Mouse (Mus musculus): ENCODE data around the gene Smg9.

Smg9 gene

DNA sequence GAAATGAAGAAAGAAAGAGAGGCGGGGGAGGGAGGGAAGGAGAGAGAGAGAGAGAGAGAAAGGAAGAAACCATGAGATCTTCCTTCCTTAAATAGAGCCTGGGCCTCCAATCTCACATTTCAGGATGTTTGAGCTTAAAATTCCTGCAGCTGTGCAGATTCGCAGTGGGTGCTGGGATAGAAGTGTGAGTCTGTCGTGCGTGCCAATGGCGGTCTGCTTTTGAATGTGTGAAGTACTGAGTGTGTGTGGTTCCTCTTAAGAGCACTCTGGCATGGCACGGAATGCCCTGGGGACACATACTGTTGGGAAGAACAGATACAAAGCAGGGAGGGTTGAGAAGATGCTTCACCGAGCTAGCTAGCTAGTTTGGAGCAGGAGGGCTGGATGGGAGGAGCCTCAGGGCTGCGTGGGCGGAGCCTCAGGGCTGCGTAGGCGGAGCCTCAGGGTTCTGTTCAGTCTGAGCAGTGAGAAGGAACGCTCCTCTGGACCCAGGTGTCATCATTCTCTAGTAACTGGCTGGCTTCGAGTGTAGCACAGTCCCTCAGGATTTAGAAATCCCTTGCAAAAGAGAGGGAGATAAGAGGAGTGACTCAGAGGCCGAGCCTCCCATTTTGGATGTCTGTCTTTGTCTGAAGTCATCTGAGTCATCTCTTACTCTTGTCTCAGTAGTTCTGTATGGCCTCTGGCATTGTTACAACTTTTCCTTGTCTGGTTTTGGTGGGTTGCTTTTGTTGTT, 49.5 kb downstream of the Smg9 start:
- no peak for DNase-seq

DNA sequence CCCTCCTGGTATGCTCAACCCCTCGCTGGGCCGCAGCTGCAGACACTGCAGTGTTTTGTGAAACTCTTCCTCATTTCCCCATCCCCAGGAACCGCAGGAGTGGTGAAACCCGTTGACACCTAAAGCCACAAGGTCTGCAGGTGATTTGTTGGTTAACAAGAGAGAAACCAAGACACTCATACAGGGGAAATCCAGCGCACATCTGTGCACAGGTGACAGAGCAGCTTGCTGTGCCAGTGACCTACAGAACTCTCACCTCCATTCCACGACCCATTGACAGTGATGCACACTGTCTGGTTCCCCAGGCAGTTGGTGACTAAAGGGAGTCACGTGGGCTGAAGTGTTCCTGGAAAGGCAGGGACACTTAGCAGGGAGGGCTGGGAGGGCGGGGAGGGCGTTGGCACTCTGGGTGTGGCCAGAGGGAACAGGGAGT, 51.2 kb downstream of the Smg9 start:
- no peak for DNase-seq

DNA sequence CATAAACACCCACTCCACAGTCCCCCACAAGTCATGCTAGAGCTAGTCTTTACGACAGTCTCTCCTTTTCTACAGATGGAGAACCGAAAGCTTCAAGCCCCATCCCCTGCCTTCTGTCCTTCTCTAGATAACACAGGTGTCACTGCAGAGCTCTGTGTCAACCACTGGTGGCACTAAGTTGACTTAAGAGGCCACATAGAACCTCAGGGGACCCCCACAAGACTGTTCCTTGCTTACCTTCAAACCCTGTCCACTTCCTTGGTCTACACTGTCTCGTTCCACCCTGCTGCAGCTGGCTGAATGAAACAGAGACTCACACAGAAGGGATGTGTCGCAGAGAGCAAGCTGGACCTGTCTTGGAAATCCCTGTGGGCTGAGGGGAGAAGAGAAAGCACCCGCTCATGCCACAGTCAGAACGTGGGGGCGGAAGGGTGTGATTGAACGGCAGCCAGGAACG, 52.5 kb downstream of the Smg9 start, which contains the start of gene Irgc1:
Gene Irgc1 (minus strand): TSS at position 443 of the 457 bp plus-strand sequence.
- DNase-seq, result no peak

DNA sequence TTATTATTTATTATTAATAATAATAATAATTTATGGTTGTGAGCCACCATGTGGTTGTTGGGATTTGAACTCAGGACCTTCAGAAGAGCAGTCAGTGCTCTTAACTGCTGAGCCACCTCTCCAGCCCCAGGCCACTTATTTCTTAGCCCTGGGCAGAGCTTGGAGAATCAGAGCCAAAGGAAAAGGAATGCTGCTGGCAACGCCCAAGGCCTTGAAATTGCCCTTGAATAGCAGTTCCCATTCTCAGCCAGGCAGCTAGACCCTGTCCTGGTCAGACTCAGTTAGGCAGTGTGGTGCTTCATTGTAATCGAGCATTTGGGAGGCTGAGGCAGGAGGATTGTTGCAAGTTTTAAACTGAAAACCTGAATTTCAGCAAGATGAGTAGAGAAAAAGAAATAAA, 54.8 kb downstream of the Smg9 start:
- no peak for DNase-seq

DNA sequence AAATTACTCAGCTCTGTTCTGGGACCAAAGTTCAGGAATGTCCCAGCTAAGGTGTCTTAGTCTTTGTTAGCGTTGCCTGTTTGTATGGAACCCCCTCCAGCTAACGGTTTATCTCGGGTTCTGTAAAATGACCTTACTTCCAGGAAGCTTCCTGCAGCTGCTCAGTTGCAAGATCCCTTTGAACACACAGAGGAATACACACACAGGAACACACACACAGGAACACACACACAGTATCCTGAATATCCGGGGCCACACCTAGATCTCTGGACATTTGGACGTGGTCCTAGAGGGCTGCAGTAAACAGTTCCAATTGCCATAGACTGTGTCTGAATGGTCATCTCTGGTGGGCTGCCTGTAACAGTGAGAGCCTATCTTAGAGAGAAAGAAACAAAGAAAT, 56.3 kb downstream of the Smg9 start:
- DNase-seq, result no peak

DNA sequence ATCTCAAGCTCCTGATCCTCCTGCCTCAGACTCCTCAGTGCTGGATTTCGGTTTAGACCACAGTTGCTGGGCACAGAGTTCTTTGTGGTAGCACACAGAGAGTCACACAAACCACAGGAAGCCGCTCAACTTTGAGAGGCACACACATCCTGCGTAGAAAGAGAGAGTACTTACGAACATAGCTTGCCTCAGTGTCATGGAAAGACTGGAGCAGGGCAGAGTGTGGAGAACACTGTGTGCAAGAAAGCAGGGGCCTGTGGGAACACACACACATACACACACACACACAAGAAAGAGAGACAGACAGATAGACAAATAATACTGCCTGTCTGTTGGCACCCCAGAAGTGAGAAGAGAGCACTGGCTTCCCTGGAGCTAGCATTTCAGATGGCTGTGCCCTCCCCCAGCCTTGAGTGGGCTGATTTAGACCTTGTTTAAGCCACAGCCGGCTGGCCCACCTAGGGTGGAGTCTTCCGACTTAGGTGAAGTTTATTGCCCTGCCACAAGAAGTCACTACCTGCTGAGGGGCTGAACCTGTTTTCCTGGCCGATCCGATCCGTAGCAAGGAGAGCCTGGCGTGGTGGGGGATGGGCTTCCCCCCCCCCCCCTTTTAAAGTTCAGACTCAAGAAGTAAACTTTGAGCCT, 58.4 kb downstream of the Smg9 start:
- DNase-seq, result no peak

DNA sequence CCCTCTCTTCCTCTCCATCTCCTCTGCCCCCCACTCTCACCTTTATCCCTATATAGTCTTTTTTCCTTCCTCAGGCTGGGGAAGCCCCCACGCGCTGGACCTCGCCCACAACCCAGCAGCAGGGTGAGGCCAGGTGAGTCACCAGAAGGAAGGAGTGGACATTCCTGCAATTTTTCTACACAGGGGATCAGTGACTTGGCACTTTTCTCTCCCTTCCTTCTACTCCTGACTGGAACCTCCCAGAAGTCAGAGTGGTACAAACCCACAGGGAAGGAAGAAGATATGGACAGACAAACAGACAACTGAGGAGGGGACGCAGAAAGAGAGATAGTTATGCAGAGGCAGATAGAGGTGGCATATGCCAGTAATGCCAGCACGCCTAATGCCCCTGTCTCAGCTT, 60.0 kb downstream of the Smg9 start:
- no peak for DNase-seq

DNA sequence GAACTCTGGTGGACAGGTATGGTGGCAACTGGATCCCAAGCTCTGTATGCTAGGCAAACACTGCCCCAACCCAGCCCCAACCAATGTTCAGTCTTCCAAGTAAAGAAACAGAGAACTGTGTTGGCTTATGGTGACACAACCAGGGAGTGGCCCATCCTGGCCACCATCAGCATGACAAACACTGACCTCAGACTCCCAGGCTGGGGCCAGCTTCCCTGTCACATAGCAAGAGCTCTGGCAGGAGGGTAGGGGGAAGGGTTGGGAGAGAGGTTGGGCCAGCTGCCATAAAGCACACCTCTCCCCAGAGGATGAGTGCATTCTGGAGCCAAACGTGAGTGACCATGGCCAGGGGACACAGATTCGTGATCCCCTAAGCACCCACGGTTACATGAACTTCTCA, 60.4 kb downstream of the Smg9 start:
- no peak for DNase-seq

DNA sequence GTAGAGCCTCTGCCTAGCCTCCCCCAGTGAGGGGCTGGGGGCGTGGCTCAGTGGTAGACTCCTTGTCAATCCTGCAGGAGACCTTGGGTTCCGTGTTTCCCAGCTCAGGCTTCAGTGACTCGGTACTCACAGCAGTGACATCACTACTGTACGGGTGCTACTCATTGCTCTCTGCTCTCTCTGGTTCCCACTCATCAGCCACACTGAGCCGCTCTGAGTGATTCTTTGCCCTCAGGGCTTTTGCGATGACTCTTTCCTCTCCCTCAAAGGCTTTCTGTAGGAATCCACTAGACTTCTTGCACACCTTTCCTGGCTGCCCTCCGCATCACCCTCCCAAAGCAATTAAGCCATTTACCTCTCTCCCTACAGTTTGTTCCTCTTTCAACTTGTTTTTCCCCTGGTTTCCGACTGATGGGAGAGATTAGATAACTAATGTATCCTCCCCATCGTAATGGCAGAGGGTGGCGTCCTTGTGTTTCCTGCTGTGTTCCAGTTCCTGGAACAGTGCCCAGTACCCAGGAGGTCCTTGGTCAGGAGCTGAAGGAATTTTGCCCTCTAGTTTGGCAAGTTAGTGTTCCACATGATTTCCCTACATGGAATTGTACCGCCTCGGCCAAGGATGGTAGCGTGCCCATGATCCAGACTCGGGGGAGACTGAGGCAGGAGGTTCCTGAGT, 62.1 kb downstream of the Smg9 start:
- no peak for DNase-seq

DNA sequence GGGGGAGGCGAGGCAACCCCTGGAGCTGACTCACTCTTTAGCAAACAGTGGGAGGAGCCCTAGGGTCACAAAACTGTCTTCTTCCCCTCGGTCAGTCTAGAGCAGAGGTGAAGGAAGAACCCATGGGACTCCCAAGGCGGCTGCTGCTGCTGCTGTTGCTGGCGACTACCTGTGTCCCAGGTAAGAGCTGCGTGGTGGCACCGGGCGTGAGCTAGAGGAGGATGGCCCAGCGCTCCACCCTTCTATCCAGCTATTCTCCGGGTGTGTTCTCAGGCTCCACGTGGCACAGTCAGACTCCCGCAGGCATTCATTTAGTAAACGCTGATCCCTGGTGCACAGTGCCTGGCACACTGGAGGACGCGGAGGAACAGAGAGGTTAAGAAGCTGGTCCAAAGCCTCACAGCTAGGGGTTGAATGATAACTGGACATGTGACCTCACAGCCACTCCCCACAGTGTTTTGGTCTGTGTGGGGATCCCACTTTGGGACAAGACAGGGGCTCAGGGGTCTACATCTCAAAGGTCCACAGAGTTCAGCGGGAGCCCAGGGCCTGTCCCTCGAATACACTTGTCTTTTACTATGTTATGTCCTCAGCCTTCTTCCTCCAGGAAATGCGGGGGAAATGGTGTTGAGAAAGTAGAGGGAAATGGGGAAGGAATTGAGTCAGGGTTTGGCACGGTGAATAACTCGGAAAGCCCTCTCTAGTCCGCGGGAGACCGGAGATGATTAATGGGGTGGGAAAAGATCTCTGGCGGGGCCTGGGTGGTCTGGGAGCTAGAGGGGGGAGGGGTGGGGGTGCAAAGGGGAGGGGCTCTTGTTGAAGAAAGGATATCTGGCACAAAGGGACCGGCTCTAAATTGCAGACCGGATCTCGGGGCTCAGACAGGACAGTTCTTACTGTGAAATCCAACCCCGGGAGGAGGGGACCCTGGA, 63.2 kb downstream of the Smg9 start, which contains the start of gene Plaur:
Gene Plaur (plus strand): TSS at position 97 of the 932 bp plus-strand sequence.
- no peak for DNase-seq

DNA sequence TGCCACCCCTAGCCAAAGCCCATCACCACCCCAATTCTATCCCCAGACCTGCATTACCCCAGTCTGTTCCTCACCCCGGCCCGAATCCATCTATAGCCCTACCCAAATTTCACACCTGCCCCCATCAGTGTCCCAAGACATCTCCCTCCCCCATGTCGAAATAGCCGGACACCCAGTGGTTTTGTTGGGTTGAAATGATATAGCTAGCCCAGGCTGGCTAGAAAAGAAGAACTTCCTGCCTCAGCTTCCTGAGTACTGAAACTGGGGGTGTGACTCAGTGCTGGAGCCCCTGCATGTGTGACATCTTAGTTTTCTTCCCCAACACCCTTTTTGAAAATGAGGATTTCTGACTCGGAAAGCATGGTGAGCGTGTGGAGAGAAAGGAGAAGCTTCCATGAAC, 67.4 kb downstream of the Smg9 start:
- DNase-seq, result no peak

DNA sequence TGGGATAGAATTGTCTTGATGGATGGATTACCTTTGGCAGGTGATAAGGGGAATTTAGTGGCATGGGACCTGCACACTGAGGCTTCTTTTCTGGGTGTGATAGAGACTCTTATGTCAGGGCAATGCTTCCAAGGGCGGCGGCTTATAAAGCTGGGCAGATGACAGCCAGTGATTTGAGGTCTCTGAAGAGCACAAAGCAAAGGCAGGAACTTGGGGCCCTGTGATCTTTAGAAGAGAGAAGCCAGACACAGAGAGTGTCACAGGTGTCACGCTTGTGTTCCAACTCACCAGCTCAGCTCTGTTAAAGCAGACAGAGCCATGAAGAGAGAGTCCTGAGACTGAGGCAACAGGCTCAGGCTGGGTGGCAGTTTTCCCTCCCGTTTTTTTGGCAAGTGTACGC, 68.5 kb downstream of the Smg9 start:
- DNase-seq, result no peak

DNA sequence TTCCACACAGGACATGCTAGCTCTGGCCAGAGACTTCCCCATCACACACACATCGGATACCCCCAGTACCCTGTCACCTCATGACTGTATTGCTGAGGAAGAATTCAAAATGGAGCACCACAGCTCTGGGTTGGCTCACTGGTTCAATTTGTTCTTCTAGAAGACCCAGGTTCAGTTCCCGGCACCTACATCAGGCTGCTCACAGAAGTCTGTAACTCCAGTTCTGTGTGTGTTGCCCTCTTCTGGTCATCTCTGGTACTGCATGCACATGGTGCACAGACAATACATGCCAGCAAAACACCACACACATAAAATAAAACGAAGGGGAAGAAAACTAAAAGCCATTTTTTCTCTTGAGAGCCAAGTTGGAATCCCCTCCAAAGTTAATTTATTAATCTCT, 69.7 kb downstream of the Smg9 start:
- no peak for DNase-seq

DNA sequence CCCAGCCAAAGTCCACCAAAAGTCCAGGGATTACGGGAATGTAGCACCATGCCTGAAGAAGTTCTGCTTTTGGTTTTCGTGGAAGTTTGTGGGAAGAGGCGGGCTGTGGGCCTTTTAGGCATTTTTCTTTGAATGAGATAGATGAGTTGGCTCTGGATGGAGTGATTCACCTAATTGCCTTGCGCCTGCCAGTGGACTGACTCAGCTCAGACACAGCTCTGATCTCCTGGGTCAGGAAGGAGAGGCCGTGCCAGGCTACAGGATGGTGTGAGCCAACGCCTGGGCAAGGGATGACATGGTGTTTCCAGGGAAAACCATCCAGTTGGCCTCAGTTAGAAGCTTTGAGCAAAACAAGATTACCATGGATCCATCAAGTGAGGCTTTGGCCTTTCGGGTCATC, 70.9 kb downstream of the Smg9 start:
- DNase-seq, result no peak

Measured in layer of hippocampus, adult 9-11 months (tissue).